Mouse (Mus musculus) olfactory bulb, adult 2 months (tissue): ENCODE data around the gene Grasp.

ENCODE experiments used
- CTCF ChIP-seq: fragments of 200-500 bp; IDR thresholded peaks from 2 replicates; pipeline ENCODE4 v1.5.1; 2012; ENCODE audit warnings: low read depth, mild to moderate bottlenecking, low read length, moderate library complexity; ENCODE audit not compliant: insufficient read depth
- POLR2A ChIP-seq: fragments of 200-500 bp; IDR thresholded peaks from 2 replicates; pipeline ENCODE4 v1.6.1; 2012; ENCODE audit warnings: mild to moderate bottlenecking, low read depth, low read length, moderate library complexity; ENCODE audit not compliant: insufficient read depth

DNA sequence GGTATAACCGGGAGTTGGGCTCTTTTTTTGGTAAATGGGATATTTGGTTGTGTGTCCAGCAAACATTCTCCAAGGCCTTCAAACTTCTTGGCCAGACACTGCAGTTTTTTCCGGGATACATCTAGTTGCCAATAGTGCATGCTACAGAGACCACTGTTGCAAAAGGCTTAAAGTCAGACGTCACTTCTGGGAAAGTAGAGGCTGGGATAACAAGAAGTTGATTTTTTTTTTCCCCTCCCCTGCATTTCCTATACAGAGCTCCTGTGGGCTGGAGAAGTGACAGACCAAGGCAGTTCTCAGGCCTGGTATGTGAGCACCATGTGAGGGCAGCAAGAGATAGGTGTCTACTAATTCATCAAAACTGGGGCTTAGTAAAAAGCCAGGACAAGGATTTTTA is 47.7 kb upstream of the Grasp start:
- TF ChIP-seq CTCF, result no peak
- no peak for TF ChIP-seq POLR2A
